Mouse (Mus musculus) gastrocnemius, postnatal 4 days (tissue): ENCODE data around the gene Aldh1l2. TPM values are rescaled to one million over a fixed set of nuclear protein-coding genes. Genes with fewer than 3 reads are reported as not detected.

Source experiments
- DNase-seq, 2 experiments: peaks; one replicate each; pipeline ENCODE4 v3.0.0; 2021 to 2022; ENCODE audit warnings: low spot score in 2 of 2, mixed read lengths in 2 of 2
- total RNA-seq, 2 experiments: library from RNA; stranded (reverse); gene quantifications; 2 replicates each; pipeline ENCODE4 v1.2.3; 2021

Aldh1l2 gene
- total RNA-seq, 2 experiments from 2014 or later: 12.4 to 13.8 TPM

- DNase-seq: no peak
These were observed 56.7 kb downstream of the Aldh1l2 start for GRCm38 (mm10) chr10:83477286-83477685.

- no peak for DNase-seq
These were observed 58.7 kb downstream of the Aldh1l2 start for GRCm38 (mm10) chr10:83475226-83475625.

GRCm38 (mm10) chr10:83457531-83457930 is 76.4 kb downstream of the Aldh1l2 start:
- DNase-seq: no peak

- no peak for DNase-seq
These were observed 85.4 kb downstream of the Aldh1l2 start for GRCm38 (mm10) chr10:83448582-83448981.

Other genes starting within 250 kb of the Aldh1l2 start
- 1 to 10 TPM; 2.6 to 3.5 TPM for gene Slc41a2, start 196.3 kb downstream of the Aldh1l2 start, total RNA-seq
- under 1 TPM; 0.93 to 0.96 TPM for gene D10Wsu102e, start 173.9 kb downstream of the Aldh1l2 start, total RNA-seq
- gene Washc4, start 9.6 kb upstream of the Aldh1l2 start, total RNA-seq: 10 to 100 TPM; 22.6 to 24.3 TPM
- 10 to 100 TPM; 32.8 to 45.6 TPM for gene Appl2, start 114.6 kb upstream of the Aldh1l2 start, total RNA-seq
- 10 to 100 TPM in 1 of 2 experiments, 1 to 10 TPM in 1; 7.3 to 10.2 TPM for gene 1500009L16Rik, start 188.7 kb upstream of the Aldh1l2 start, total RNA-seq